Mouse (Mus musculus) layer of hippocampus, adult 2 months (tissue): ENCODE measurements around the gene Bysl. TPM values are rescaled to one million over a fixed set of nuclear protein-coding genes. Genes with fewer than 3 reads are reported as not detected.

Experiments
- DNase-seq, 2 experiments: peaks; one replicate each; pipeline ENCODE4 v3.0.0; 2022; ENCODE audit warnings: low spot score in 2 of 2
- H3K27ac ChIP-seq: fragments of 200-600 bp; 2 replicates; pipeline ENCODE4 v1.8.1; 2022
- H3K4me3 ChIP-seq: fragments of 200-600 bp; 2 replicates; pipeline ENCODE4 v1.8.1; 2022; ENCODE audit warnings: mild to moderate bottlenecking
- CTCF ChIP-seq: fragments of 200-600 bp; conservative IDR thresholded peaks from 2 replicates; pipeline ENCODE4 v1.8.1; 2022; ENCODE audit warnings: antibody characterized with exemption, mild to moderate bottlenecking, moderate library complexity
- total RNA-seq, 2 experiments: library from RNA; stranded (reverse); gene quantifications; 2 replicates each; pipeline ENCODE4 v1.2.3; 2021

The Bysl gene
- total RNA-seq, 2 experiments from 2014 or later: 18.1 to 18.2 TPM

- H3K4me3 ChIP-seq: no peak overlapping the region
- H3K27ac ChIP-seq: no peak overlapping the region
- DNase-seq: no peak
- TF ChIP-seq CTCF: no peak
Observed at GRCm38 (mm10) chr17:47568951-47569527, 42.3 kb downstream of the Bysl start.

GRCm38 (mm10) chr17:47568389-47568788 lies 42.9 kb downstream of the Bysl start:
- H3K4me3 ChIP-seq: no peak overlapping the region
- no peak for TF ChIP-seq CTCF
- H3K27ac ChIP-seq: no peak overlapping the region

GRCm38 (mm10) chr17:47567271-47567670 lies 44.0 kb downstream of the Bysl start:
- Histone ChIP-seq H3K27ac (no peak overlapping the region), H3K4me3 (no peak overlapping the region)
- no peak for TF ChIP-seq CTCF
- DNase-seq: no peak

More at GRCm38 (mm10) chr17:47568389-47568788, 42.9 kb downstream of the Bysl start:
- DNase-seq: no peak

GRCm38 (mm10) chr17:47566133-47566532 lies 45.2 kb downstream of the Bysl start:
- Histone ChIP-seq H3K27ac (no peak overlapping the region), H3K4me3 (no peak overlapping the region)
- no peak for DNase-seq
- TF ChIP-seq CTCF: no peak

GRCm38 (mm10) chr17:47564612-47565011 lies 46.7 kb downstream of the Bysl start:
- Histone ChIP-seq H3K27ac (no peak overlapping the region), H3K4me3 (no peak overlapping the region)
- DNase-seq: no peak
- TF ChIP-seq CTCF: no peak

- no peak for TF ChIP-seq CTCF
- no peak overlapping the region for H3K4me3 ChIP-seq
- no peak overlapping the region for H3K27ac ChIP-seq
- DNase-seq: no peak
Observed at GRCm38 (mm10) chr17:47562875-47563274, 48.4 kb downstream of the Bysl start.

- DNase-seq: no peak
- TF ChIP-seq CTCF: no peak
- no peak overlapping the region for H3K27ac ChIP-seq
- no peak overlapping the region for H3K4me3 ChIP-seq
Observed at GRCm38 (mm10) chr17:47559726-47560125, 51.6 kb downstream of the Bysl start.

GRCm38 (mm10) chr17:47557179-47557578 lies 54.1 kb downstream of the Bysl start:
- Histone ChIP-seq H3K27ac (no peak overlapping the region), H3K4me3 (no peak overlapping the region)
- no peak for TF ChIP-seq CTCF
- DNase-seq: no peak

GRCm38 (mm10) chr17:47554621-47555020 lies 56.7 kb downstream of the Bysl start:
- Histone ChIP-seq H3K27ac (no peak overlapping the region), H3K4me3 (no peak overlapping the region)
- no peak for TF ChIP-seq CTCF
- no peak for DNase-seq

- Histone ChIP-seq H3K4me3 (no peak overlapping the region), H3K27ac (no peak overlapping the region)
- no peak for DNase-seq
- no peak for TF ChIP-seq CTCF
Observed at GRCm38 (mm10) chr17:47552994-47553393, 58.3 kb downstream of the Bysl start.

GRCm38 (mm10) chr17:47551049-47551448 lies 60.2 kb downstream of the Bysl start:
- no peak for DNase-seq
- no peak overlapping the region for H3K27ac ChIP-seq

More at GRCm38 (mm10) chr17:47551049-47551448, 60.2 kb downstream of the Bysl start:
- TF ChIP-seq CTCF: no peak
- no peak overlapping the region for H3K4me3 ChIP-seq

Other genes starting within 250 kb of the Bysl start
- 10 to 100 TPM; 28.3 to 30.1 TPM for gene Mrps10, start 242.6 kb downstream of the Bysl start, total RNA-seq
- gene Guca1b, start 226.1 kb downstream of the Bysl start, total RNA-seq: 1 to 10 TPM; 1.7 to 2.2 TPM
- under 1 TPM; 0.44 to 0.71 TPM for gene Guca1a, start 210.9 kb downstream of the Bysl start, total RNA-seq
- under 1 TPM; 0.44 to 0.74 TPM for gene AI661453, start 174.9 kb downstream of the Bysl start, total RNA-seq
- not detected for gene 1700001C19Rik, start 174.1 kb downstream of the Bysl start, total RNA-seq
- gene Taf8, start 109.2 kb downstream of the Bysl start, total RNA-seq: 10 to 100 TPM; 20.5 to 26.2 TPM
- gene Ccnd3, start 106.4 kb downstream of the Bysl start, total RNA-seq: 10 to 100 TPM; 33.9 to 41.8 TPM
- 10 to 100 TPM; 31.6 to 36.0 TPM for gene Med20, start 90 bp upstream of the Bysl start, total RNA-seq
- 1 to 10 TPM; 4.4 to 5.5 TPM for gene Gm20517, start 97 bp upstream of the Bysl start, total RNA-seq
- 10 to 100 TPM; 11.5 to 12.3 TPM for gene Usp49, start 19.2 kb upstream of the Bysl start, total RNA-seq
- gene Tomm6, start 76.9 kb upstream of the Bysl start, total RNA-seq: 100 to 1,000 TPM; 204 to 205 TPM
- gene Frs3, start 77.5 kb upstream of the Bysl start, total RNA-seq: 10 to 100 TPM; 23.8 to 29.0 TPM
- 1 to 10 TPM; 4.1 to 4.4 TPM for gene Gm21981, start 83.0 kb upstream of the Bysl start, total RNA-seq
- gene Prickle4, start 83.2 kb upstream of the Bysl start, total RNA-seq: 1 to 10 TPM; 2.5 to 2.8 TPM
- gene Pgc, start 115.3 kb upstream of the Bysl start, total RNA-seq: not detected
- 10 to 100 TPM; 12.0 to 13.1 TPM for gene Tfeb, start 125.5 kb upstream of the Bysl start, total RNA-seq
- gene Mdfi, start 223.2 kb upstream of the Bysl start, total RNA-seq: under 1 TPM; 0.49 to 0.83 TPM